23 mouse cellular contexts compared by ENCODE assay signal in the genomic region with DNA sequence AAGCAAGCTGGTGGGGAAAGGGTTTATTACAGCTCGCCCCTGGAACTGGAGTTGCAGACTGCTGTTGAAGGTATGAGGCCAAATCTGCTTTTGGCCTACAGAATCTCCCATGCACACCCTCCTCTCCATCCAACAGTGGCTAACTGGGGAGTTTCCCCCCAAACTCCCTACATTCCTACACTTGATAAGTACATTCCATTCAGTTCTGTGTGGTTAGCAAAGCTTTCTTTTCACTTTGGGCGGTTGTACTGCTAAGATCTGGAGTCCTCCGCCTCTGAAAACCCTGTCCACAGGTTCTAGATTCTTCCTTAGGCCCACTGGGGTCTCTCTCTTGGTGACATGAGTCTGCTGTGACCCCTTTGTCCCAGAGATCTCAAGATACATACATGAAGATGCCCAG. TPM values are rescaled to one million over a fixed set of nuclear protein-coding genes. Genes with fewer than 3 reads are reported as not detected.
DNase-seq lines count a peak whose midpoint lies in the region; ATAC-seq and TF ChIP-seq lines count a peak whose summit lies in the region.
"Had no signal": no experiment of that assay in that cellular context is flagged by ENCODE, and none has a peak within 500 bp of the region (broad histone marks: within the 10 kb centered on the region; RNA-seq: fewer than 3 reads in every experiment).

No protein-coding gene starts in this region.

- 61% methylated on average over 3 of the region's 3 CpGs for WGBS in heart, embryonic 14.5 days

- DNase-seq in heart, adult 18-20 months, result peak; percentile 16 to 23
- DNase-seq in heart, postnatal 25 days (ENCODE audit: low spot score), result no peak
- DNase-seq in layer of hippocampus, adult 2 months (ENCODE audit: low spot score in 2 of 2), result no peak
- no peak for DNase-seq in layer of hippocampus, adult 9-10 months (ENCODE audit: low spot score)
- DNase-seq in Muller cell, postnatal 12 days (ENCODE audit: inconsistent ontology term), result peak; percentile 48
- DNase-seq in thymus, postnatal 14 days, result no peak
- DNase-seq in right cerebral cortex, postnatal 25 days, result no peak
- DNase-seq: adrenal gland, postnatal 25 days; cerebellum, adult 11 months; cerebellum, postnatal 10 days; gastrocnemius, postnatal 25 days; thymus, postnatal 36 days had no signal

- no peak for ATAC-seq in heart, embryonic 14.5 days (ENCODE audit: insufficient number of reproducible peaks, insufficient read depth, low FRiP score, low read depth)
- ATAC-seq: CD4-positive, CD25-positive, alpha-beta regulatory T cell, adult 4 months; forebrain, embryonic 16.5 days; intestine, postnatal 0 days had no signal

- intact Hi-C loops in heart, postnatal 25 days (cut with DNase I), result loop anchor here (5.0 kb wide), 2 partner anchors 53 to 123 kb away; no protein-coding TSS in a partner anchor

- no peaks in the 10 kb centered on the region for H3K9me3 ChIP-seq in heart, embryonic 14.5 days (ENCODE audit: control insufficient read depth, low read length)
- H3K9me3 ChIP-seq: embryonic facial prominence, embryonic 13.5 days; hindbrain, embryonic 10.5 days; lung, embryonic 15.5 days; midbrain, embryonic 12.5 days; neural tube, embryonic 12.5 days had no signal

- H3K27ac ChIP-seq in layer of hippocampus, adult 2 months, result peak overlapping the region; percentile 70
- peak overlapping the region; percentile 60 to 65 for H3K27ac ChIP-seq in heart, embryonic 14.5 days (replicated peaks in 1 of 2; ENCODE audit: control insufficient read depth in 1 of 2, insufficient read depth in 1 of 2, low read depth in 2 of 2, low read length in 2 of 2)
- H3K27ac ChIP-seq: embryonic facial prominence, embryonic 13.5 days; hindbrain, embryonic 10.5 days; hindbrain, postnatal 0 days; lung, embryonic 15.5 days; midbrain, embryonic 12.5 days; neural tube, embryonic 12.5 days had no signal

- no peak overlapping the region for H3K4me3 ChIP-seq in layer of hippocampus, adult 2 months
- no peak overlapping the region for H3K4me3 ChIP-seq in heart, embryonic 14.5 days (ENCODE audit: control insufficient read depth in 1 of 2, insufficient read depth in 1 of 2, low read depth in 1 of 2, low read length in 2 of 2)
- H3K4me3 ChIP-seq: embryonic facial prominence, embryonic 13.5 days; hindbrain, embryonic 10.5 days; lung, embryonic 15.5 days; midbrain, embryonic 12.5 days; neural tube, embryonic 12.5 days had no signal

- no peaks in the 10 kb centered on the region for H3K27me3 ChIP-seq in heart, embryonic 14.5 days (ENCODE audit: control insufficient read depth, insufficient read depth, low read length)
- H3K27me3 ChIP-seq: embryonic facial prominence, embryonic 13.5 days; lung, embryonic 15.5 days; midbrain, embryonic 12.5 days; neural tube, embryonic 12.5 days had no signal

- H3K4me1 ChIP-seq in heart, embryonic 14.5 days (ENCODE audit: control insufficient read depth in 2 of 2, insufficient read depth in 2 of 2, low read length in 2 of 2), result peaks cover 16 to 28% of the 10 kb centered on the region in 2 experiments
- H3K4me1 ChIP-seq: embryonic facial prominence, embryonic 13.5 days; hindbrain, embryonic 10.5 days; lung, embryonic 15.5 days; midbrain, embryonic 12.5 days; neural tube, embryonic 12.5 days had no signal

- no peak for TF ChIP-seq CTCF in layer of hippocampus, adult 2 months (conservative IDR thresholded peaks at IDR 0.05)

- peak overlapping the region; percentile 47; the same call in 1 of the 2 replicates for H3K9ac ChIP-seq in heart, embryonic 14.5 days (ENCODE audit: low read length)
- H3K9ac ChIP-seq: embryonic facial prominence, embryonic 13.5 days; lung, embryonic 15.5 days; midbrain, embryonic 12.5 days; neural tube, embryonic 12.5 days had no signal

- peak overlapping the region; percentile 40; the same call in 1 of the 2 replicates for H3K4me2 ChIP-seq in heart, embryonic 14.5 days (ENCODE audit: low read length)
- H3K4me2 ChIP-seq: embryonic facial prominence, embryonic 13.5 days; lung, embryonic 15.5 days; midbrain, embryonic 12.5 days; neural tube, embryonic 12.5 days had no signal

- peaks cover 41% of the 10 kb centered on the region for H3K36me3 ChIP-seq in heart, embryonic 14.5 days (ENCODE audit: control insufficient read depth, insufficient read depth, low read length)

RNA-seq across cellular contexts. Expression of a gene that starts 19.8 kb away (rescaled TPM):
- total RNA-seq in heart, adult 18-20 months (2021), result 10 to 100 TPM; 16.2 to 19.5 TPM
- 10 to 100 TPM; 18.3 to 18.4 TPM for total RNA-seq in heart, postnatal 25 days (2021)
- total RNA-seq in layer of hippocampus, adult 2 months (2021), result 10 to 100 TPM; 43.6 to 51.0 TPM
- 30.2 and 35.8 TPM in 2 replicates for polyA plus RNA-seq in heart, embryonic 14.5 days (2014; fragmentation: Nextera tagmentation; extraction: Ambion mirVana)

RNA-seq across cellular contexts. Expression of a gene that starts 34.4 kb away (rescaled TPM):
- 1 to 10 TPM; 1.3 to 1.7 TPM for total RNA-seq in heart, adult 18-20 months (2021)
- total RNA-seq in heart, postnatal 25 days (2021), result 1 to 10 TPM; 3.1 to 3.6 TPM
- total RNA-seq in layer of hippocampus, adult 2 months (2021), result 1 to 10 TPM; 2.6 to 2.7 TPM
- 1.7 TPM in 2 replicates for polyA plus RNA-seq in heart, embryonic 14.5 days (2014; fragmentation: Nextera tagmentation; extraction: Ambion mirVana)
- total RNA-seq: megakaryocyte progenitor cell, adult 5-6 weeks had no signal

Comparison
In these comparisons a context has a peak if more than half of its experiments do, and no peak if none do; other contexts are left out.
1. DNase-seq: peak in heart, adult 18-20 months (2 of 2) and Muller cell, postnatal 12 days (single experiment); none in heart, postnatal 25 days (single experiment), layer of hippocampus, adult 2 months (0 of 2), layer of hippocampus, adult 9-10 months (single experiment), thymus, postnatal 14 days (single experiment) and right cerebral cortex, postnatal 25 days (single experiment).